Mouse (Mus musculus) right cerebral cortex, postnatal 10 days (tissue): Measurements from ENCODE around the gene Atp5f1.
"Not testable (repeated sequence)": the region's sequence is repeated elsewhere in the genome, so short reads cannot be mapped to it uniquely, and the experiment has no call there.

Experiments used
- DNase-seq, 2 experiments: peaks; one replicate each; pipeline ENCODE4 v3.0.0; 2021; ENCODE audit warnings: low spot score in 2 of 2

The Atp5f1 gene

DNA sequence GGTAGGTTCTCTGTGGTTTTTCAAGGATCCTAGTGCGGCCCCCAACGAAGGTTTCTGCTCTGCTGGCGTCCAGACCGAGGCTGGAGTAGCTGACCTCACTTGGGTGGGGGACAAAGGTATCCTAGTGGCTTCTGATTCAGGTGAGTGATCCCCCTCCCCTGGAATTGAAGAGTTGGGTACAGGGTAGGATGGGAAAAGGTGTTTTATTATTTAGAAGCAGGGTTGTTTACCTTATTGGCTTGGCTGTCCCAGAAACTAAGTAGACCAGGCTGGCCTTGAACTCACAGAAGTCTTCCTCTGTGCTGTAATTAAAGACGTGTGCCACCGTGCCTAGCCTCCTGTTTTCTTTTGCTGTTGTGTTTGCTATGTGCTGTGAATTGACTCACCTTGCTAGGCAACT lies at the start of gene Atp5f1:
Gene Atp5f1, minus strand, starts transcription at position 101 of the 400 bp plus-strand sequence.
- DNase-seq = no peak

DNA sequence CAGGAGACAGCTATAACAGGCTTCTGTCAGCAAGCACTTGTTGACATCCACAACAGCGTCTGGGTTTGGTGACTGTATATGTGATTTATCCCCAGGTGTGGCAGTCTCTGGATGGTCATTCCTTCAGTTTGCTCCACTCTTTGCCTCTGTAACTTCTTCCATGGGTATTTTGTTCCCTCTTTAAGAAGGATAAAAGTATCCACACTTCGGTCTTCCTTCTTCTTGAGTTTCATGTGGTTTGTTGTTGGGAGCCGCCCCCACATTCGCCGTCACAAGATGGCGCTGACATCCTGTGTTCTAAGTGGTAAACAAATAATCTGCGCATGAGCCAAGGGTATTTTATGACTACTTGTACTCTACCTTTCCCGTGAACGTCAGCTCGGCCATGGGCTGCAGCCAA lies 43.5 kb upstream of the Atp5f1 start:
- not testable (repeated sequence) for DNase-seq

DNA sequence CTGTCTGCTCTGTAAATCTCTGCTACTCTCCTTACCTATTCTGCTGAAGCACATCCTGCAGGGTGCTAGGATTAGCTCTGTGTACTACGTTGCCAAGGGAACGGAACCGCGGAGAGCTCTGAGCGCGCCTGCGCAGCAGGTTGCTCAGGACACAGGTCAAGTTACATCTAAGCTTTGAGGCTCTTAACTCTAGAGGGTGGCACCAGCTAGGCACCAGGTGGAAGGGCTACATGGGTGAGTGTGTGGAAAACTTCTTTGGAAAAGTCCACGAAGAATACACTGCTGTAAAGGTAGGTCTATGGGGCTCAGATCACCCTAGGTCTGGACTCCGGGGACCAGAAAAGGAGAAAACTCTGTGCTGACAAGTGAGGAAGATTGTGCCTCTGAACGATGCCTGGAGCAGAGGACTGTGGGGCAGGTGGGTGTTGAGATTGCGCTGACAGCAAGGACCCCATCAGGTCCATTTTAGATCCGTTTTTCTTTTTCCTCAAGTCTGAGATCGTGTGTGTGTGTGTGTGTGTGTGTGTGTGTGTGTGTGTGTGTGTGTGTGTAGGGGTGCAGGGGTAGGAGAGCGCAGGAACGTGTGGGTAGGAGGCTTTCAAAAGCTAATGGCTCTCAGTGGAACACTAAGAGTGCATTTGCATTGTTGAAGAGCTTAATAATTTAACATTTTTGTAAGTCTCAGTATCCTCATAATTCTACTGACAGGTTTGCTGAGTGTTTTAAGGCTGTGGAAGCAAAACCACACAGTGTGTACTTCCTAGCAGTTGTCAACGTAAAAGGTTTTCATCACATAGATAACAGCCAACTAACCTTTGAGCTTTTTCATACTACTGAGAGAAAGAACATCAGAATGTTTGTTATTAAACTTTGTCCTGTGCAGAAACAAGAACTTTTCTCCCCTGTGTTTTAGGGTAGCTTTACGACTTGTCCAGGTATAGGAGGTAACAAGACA lies 41.8 kb upstream of the Atp5f1 start:
- DNase-seq = peak; percentile 54 to 60

GRCm38 (mm10) chr3:106000707-106001375 lies 40.9 kb upstream of the Atp5f1 start:
- DNase-seq = no peak

GRCm38 (mm10) chr3:105994730-105995129 lies 34.8 kb upstream of the Atp5f1 start:
- no peak for DNase-seq

DNA sequence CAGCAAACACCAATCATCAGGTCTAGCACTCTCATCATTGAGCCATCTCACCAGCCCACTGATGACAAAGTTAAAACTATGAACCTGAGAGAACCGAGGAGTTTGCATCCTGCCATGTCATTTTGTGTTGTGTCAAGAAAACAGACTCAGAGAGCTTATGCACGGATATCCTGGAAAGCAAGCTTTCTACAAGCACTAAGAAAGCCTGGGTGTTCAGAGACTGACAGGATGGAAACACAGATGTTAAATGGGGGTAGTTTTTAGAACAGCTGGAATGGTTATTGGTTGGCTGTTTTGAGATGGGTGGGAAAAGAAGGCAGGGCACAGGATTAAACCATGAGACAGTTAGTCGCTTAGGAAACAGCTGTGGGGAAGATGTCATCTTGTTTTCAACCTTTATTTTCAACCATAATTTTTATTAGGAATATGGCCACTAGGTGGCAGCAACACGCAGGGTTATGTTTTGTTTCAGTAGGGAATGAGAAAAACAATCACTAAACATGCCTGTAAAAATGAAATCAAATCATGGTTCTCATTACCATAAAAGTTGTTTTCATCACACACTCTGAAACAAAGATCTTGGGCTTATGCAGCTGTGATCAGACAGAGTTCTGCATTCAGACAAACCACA lies 31.9 kb upstream of the Atp5f1 start:
- DNase-seq = peak; percentile 34 to 65

DNA sequence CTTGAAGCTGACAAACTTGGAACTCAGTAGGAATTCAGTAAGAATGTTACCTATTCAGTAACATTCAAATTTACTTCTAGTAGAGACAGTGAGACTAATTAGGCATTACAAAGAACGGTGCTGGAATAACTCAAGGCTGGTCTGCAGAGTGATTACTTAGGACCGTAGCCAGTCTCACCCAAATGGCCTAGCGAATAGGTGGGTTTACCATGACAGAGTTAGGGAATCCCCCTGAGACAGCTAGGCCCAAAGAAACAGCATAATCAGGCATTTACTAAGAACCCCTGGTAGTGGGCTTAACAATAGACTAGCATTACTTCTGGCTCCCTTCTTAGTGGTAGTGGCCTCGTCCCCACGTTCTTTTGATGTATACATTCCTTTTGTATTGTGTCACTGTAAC lies 29.7 kb upstream of the Atp5f1 start:
- not testable (repeated sequence) for DNase-seq

GRCm38 (mm10) chr3:105974174-105974573 lies 14.3 kb upstream of the Atp5f1 start:
- no peak for DNase-seq

DNA sequence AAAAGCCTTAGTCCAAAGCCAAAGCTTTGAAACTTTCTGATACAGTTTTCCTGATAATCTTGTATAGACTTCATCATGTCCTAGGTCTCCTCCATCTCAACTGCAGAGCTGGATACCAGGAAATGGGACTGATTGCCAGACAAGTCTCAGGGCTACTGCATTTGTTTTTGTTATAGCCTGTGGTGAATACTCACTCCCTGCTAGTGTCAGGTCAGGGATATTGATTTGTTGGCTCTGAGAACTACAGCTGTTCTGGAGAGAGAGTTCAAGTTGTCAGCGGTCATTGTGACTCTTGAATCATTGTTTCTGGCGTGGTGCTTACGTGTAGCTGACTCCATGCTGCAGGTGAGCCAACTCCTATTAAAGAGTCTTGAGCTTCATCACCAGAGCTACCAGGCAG lies 13.5 kb upstream of the Atp5f1 start, which contains the start of gene Ovgp1:
Gene Ovgp1, plus strand, starts transcription at position 301 of the 400 bp plus-strand sequence.
- DNase-seq = no peak

GRCm38 (mm10) chr3:105971831-105972446 lies 12.0 kb upstream of the Atp5f1 start:
- no peak for DNase-seq

DNA sequence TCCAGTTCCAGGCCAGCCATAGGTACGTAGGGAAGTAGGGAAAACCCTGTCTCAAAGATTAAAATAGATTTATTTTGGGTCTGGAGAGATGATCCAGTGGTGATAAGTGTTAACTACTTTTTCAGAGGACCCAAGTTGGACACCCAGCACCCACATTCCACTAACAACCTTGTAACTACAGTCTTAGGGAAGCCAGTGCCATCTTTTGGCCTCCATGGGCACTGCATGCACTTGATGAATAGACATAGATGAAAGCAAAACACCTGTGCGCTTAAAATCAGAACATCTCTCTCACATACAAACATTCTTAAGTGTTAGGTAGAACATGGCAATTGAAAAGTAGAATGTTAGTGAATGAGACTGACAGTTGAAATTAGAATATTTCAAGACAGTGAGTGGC lies 801 bp upstream of the Atp5f1 start:
- DNase-seq = no peak

GRCm38 (mm10) chr3:105959585-105959984 lies 314 bp downstream of the Atp5f1 start:
- DNase-seq = peak in 1 of 2 experiments; percentile 66

DNA sequence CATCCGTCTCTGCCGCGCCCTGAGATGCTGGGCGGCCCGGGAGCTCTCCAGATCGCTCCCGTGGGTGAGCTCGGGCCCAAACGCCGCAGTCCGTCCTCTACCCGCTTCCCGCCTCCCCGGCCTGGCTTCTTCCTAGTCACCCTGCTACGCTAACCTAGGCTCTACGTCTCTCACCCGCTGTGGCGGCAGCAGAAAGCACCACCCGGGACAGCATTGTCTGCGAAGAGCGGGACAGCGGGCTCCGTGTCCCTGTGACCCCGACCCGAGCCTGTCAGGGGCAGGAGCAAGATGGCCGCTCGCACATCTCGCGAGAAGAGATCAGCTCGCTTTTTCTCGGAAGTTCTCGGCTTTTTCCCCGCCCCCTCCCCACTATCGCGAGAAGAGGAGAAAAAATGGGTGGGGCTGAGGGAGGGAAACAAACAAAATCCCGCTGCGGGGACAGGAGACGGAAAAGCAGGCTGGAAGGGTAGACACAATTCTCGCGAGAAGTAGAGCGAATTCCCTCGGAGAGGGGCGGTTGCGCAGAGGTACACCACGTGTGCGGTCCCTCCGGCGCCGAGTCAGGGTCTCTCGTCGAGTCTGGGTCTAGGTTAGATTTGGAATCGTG lies 822 bp downstream of the Atp5f1 start, which contains the start of gene Wdr77:
Gene Wdr77, plus strand, starts transcription at position 396 of the 607 bp plus-strand sequence.
- peak; percentile 98 for DNase-seq

DNA sequence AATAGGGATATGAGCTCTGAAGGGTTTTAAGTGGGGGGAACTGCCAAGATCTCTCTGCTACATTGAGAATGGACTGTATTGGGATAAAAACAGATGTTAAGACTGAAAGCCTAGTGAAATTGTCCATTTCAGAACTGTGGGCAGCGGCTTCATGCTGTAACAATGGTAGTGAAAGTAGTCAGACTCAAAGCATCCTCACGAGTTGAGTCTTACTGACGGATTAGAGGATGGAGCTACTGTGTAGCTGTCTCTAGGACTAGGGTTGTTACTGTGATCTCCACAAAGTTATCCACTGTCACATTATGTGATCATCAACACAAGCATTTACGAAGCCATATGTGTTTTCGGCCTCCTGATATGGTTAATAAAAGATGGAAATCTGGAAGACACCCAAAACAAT lies 1.7 kb downstream of the Atp5f1 start:
- DNase-seq = no peak

- DNase-seq = no peak
These were observed 2.7 kb downstream of the Atp5f1 start for GRCm38 (mm10) chr3:105957235-105957634.

- DNase-seq = no peak
These were observed 8.6 kb downstream of the Atp5f1 start for GRCm38 (mm10) chr3:105951348-105951747.

DNA sequence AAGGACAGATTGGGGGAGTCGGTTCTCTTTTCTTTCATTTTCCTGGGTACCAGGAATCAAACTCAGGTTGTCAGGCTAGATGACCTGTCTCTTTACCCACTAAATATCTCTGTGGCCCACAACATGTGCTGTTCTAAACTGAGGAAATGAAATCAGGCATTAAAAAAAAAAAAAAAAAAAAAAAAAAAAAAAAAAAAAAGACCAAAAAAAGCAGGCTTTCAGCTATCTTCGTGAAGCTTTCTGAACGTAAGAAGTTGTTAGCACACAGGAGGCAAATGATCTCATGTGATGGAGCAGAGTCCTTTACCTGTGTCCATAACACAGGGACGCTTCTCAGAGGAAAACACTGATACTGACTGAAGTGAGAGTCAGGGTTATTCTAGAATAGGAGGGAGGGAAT lies 23.8 kb downstream of the Atp5f1 start:
- no peak for DNase-seq

DNA sequence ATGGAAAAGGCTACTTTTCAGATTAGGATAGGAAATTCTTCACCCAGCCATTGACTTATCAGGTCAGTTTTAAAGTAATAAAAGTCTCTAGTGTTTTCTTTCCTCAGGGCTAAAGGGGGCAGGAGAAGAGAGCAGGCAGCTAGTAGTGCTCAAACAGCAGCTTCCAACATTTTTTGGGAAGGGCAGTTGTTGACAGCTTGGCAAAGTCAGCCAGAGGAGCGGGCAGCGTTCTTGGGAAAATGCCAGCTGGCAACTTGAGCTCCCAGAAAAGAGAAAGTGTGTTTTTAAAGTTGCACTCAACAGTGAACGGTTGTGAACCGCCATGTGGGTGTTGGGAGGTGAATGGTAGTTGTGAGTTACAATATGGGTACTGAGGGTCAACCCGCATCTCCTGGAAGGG lies 24.9 kb downstream of the Atp5f1 start:
- peak; percentile 53 to 58 for DNase-seq

DNA sequence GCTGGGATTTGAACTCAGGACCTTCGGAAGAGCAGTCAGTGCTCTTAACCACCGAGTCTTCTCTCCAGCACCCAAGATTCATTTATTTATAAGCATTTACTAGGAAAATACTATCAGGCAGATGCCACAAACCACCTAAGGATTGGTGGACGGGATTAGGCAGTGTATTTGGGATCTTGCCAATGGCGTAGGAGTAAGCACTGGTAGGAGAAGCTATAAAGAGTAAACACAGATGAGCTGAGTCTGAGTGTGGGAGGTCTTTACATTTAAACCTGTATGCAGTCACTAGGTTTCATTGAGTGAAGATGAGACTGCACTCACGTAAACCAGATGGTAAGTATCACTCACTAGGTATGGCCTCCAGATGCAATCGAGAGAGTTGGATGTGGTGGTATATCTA lies 26.0 kb downstream of the Atp5f1 start:
- DNase-seq = no peak

- no peak for DNase-seq
These were observed 27.4 kb downstream of the Atp5f1 start, which contains the start of gene I830077J02Rik for GRCm38 (mm10) chr3:105932240-105933071. TSS of gene I830077J02Rik (minus strand) at chr3:105932664.
